Mouse (Mus musculus): Measurements from ENCODE around the gene Cdk6. TPM values are rescaled to one million over a fixed set of nuclear protein-coding genes. Genes with fewer than 3 reads are reported as not detected.

The Cdk6 gene
- polyA plus RNA-seq, 1 experiment from 2014 or later: 18.0 TPM

DNA sequence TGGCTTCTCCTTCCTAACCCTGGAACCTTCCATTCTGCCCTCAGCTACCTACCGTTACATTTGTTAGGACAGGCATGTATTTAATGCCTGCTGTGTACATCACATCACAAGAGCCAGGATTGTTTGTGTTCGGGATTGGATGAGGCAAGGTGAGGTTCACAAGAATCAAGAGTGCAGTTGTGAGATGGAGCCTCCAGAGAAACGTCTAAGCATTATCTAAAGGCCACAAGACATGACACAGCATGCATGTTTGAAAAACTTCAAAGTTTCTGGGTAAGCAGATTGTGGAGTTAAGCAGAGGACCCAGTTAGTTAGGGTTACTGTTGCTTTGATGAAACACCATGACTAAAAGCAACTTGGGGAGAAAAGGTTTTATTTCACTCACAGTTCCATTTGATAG is 122.5 kb downstream of the Cdk6 start:
- H3K27ac ChIP-seq: no peak overlapping the region

DNA sequence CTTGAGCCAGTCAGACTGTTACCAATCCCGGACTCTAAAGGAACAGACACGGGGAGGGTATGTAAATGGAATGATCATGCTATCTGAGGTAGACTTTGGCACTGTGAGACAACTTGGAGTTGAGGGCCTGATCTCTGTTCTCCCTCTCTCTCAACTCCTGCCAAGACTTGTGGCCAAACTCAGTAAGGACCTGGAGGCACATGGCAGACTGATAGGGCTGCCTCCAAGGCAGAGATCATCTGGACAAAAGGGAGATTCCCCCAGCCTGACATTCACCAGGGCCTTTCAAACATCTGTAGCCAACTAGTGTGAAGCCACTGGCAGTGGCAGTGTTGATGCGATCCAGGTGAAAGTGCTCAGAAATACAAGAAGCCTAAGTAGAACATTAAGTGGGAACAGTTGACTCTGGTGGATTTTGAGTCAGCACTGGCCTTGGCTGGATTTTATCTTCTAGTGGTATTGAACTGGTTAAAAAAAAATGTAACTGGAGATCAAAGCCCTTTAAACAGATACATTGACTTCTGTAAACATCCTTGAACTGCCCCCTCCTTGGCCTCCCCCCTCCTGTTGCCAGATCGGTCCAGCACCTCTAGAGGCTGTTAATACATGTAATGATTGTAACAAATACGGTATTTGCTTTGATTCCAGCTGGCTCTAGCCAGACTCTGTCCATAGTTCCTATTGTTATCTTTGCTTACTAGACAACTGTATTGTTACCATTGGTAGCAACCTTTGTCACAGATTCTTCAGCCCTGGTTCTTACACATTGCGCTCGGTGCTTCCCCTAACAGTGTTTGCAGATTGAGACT is 125.0 kb downstream of the Cdk6 start:
- ATAC-seq (ENCODE audit: low FRiP score): no peak
- Histone ChIP-seq H3K27me3 (no peaks in the 10 kb centered on the region), H3K9me3 (replicated peaks) (no peaks in the 10 kb centered on the region), H3K4me2 (replicated peaks) (no peak overlapping the region), H3K4me3 (no peak overlapping the region), H3K9ac (no peak overlapping the region), H3K4me1 (no peaks in the 10 kb centered on the region), H3K27ac (no peak overlapping the region), H3K36me3 (no peaks in the 10 kb centered on the region)
- 65% methylated on average over 7 of the region's 7 CpGs for WGBS

More for the DNA sequence above, 122.5 kb downstream of the Cdk6 start:
- WGBS: 89% methylated on average over 3 of the region's 3 CpGs
- Histone ChIP-seq H3K4me3 (no peak overlapping the region), H3K36me3 (no peaks in the 10 kb centered on the region), H3K27me3 (no peaks in the 10 kb centered on the region), H3K9me3 (replicated peaks) (no peaks in the 10 kb centered on the region), H3K9ac (no peak overlapping the region), H3K4me1 (no peaks in the 10 kb centered on the region), H3K4me2 (replicated peaks) (no peak overlapping the region)
- no peak for ATAC-seq (ENCODE audit: low FRiP score)

DNA sequence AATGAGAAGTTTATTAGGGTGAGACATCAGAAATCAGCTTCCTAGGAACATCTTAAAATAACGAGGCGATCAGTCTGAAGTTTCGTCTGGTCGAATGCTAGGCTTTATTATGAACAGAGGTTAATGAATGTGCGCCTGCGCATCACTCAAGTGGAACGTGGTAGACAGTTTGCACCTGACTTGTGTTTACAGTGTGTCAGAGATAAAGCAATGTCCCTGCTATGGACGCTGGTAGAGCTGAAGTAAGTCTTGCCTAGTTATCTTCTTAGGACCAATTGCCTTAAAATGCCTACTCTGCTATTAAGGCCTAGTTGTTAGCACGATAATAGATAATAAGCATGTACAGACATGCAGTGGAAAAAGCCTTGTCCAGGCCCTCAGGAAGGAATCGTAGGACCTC is 129.6 kb downstream of the Cdk6 start:
- ATAC-seq (ENCODE audit: low FRiP score): no peak
- Histone ChIP-seq H3K9me3 (replicated peaks) (no peaks in the 10 kb centered on the region), H3K4me2 (replicated peaks) (no peak overlapping the region), H3K4me1 (no peaks in the 10 kb centered on the region), H3K27me3 (no peaks in the 10 kb centered on the region), H3K36me3 (no peaks in the 10 kb centered on the region), H3K27ac (no peak overlapping the region), H3K4me3 (no peak overlapping the region), H3K9ac (no peak overlapping the region)
- 87% methylated on average over 10 of the region's 10 CpGs for WGBS

GRCm38 (mm10) chr5:3472311-3473156 is 131.2 kb downstream of the Cdk6 start:
- Histone ChIP-seq H3K27me3 (no peaks in the 10 kb centered on the region), H3K4me1 (no peaks in the 10 kb centered on the region)
- no peak for ATAC-seq (ENCODE audit: low FRiP score)

DNA sequence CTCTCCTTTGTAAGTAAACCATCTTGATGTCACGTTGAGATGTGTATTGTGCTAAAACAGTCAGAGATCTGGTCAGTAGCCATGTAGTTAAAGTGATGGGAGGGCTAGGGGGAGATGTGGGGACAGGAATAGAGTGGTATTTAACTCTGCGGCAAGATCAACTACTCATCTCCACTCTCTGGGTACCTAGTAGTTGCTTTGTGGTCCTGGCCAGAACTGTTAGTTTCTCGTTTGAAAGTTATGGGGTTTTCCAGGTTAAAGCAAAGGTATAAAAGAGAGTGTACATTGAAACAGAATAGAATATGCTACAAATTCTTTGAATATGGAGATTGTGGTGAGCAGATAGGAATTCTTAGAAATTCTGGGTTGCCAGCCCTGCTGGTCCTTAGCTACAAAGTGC is 136.4 kb downstream of the Cdk6 start:
- 87% methylated on average over 3 of the region's 3 CpGs for WGBS
- Histone ChIP-seq H3K9me3 (replicated peaks) (no peaks in the 10 kb centered on the region), H3K36me3 (no peaks in the 10 kb centered on the region), H3K27me3 (no peaks in the 10 kb centered on the region), H3K9ac (no peak overlapping the region), H3K4me1 (no peaks in the 10 kb centered on the region), H3K27ac (no peak overlapping the region), H3K4me2 (replicated peaks) (no peak overlapping the region), H3K4me3 (no peak overlapping the region)
- ATAC-seq (ENCODE audit: low FRiP score): no peak

More at GRCm38 (mm10) chr5:3472311-3473156, 131.2 kb downstream of the Cdk6 start:
- 89% methylated on average over 22 of the region's 22 CpGs for WGBS
- H3K9ac ChIP-seq: no peak overlapping the region
- no peak overlapping the region for H3K4me3 ChIP-seq
- no peak overlapping the region for H3K27ac ChIP-seq
- no peaks in the 10 kb centered on the region for H3K36me3 ChIP-seq
- no peak overlapping the region for H3K4me2 ChIP-seq (replicated peaks)
- H3K9me3 ChIP-seq (replicated peaks): no peaks in the 10 kb centered on the region

GRCm38 (mm10) chr5:3478216-3478615 is 136.9 kb downstream of the Cdk6 start:
- WGBS: 92% methylated on average over 8 of the region's 8 CpGs
- H3K4me3 ChIP-seq: no peak overlapping the region
- no peak for ATAC-seq (ENCODE audit: low FRiP score)

GRCm38 (mm10) chr5:3479016-3479795 is 137.9 kb downstream of the Cdk6 start:
- Histone ChIP-seq H3K4me3 (no peak overlapping the region), H3K9ac (no peak overlapping the region), H3K4me1 (no peaks in the 10 kb centered on the region), H3K4me2 (replicated peaks) (no peak overlapping the region), H3K36me3 (no peaks in the 10 kb centered on the region), H3K27me3 (no peaks in the 10 kb centered on the region), H3K9me3 (replicated peaks) (no peaks in the 10 kb centered on the region), H3K27ac (no peak overlapping the region)
- no peak for ATAC-seq (ENCODE audit: low FRiP score)
- 90% methylated on average over 7 of the region's 7 CpGs for WGBS

More at GRCm38 (mm10) chr5:3478216-3478615, 136.9 kb downstream of the Cdk6 start:
- Histone ChIP-seq H3K9ac (no peak overlapping the region), H3K36me3 (no peaks in the 10 kb centered on the region), H3K27me3 (no peaks in the 10 kb centered on the region), H3K4me2 (replicated peaks) (no peak overlapping the region), H3K9me3 (replicated peaks) (no peaks in the 10 kb centered on the region), H3K27ac (no peak overlapping the region), H3K4me1 (no peaks in the 10 kb centered on the region)

DNA sequence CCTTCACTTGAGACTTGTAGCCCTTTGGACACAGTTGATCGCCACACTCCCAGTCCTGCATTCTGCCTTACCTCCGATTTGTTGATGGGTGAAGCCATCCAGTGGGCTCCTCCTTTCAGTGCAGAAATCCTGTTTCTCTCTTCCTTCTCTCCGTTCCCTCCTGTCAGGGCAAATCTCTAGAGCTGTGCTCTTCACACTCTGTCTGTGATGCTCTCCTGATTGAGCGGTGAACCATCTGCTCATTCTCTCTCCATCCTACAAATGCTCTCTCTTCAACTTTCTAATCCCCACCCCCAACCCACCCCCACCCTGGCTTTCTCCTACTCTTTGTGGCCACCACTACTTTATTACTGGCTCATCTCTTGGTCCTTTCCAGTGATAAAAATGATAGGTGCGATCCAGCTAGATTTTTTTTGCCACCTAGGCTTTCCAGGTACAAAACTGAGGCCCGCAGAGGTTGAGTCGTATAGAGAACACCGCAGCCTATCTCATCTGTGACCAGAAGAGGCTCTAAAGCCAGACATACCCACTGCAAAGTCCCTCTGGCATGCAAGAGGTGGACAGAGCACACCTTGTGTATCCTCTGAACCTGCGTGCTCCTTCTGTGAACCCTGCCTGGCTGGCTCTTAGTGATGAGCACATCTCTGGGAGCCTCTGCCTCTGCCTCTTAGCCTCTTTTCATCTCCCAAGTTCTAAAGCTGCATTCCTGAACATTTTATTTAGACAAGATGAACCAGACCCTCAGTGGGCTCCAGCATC is 139.5 kb downstream of the Cdk6 start:
- H3K4me2 ChIP-seq (replicated peaks): no peak overlapping the region
- ATAC-seq (ENCODE audit: low FRiP score): no peak
- no peak overlapping the region for H3K4me3 ChIP-seq
- 90% methylated on average over 9 of the region's 9 CpGs for WGBS
- no peak overlapping the region for H3K9ac ChIP-seq
- H3K4me1 ChIP-seq: no peaks in the 10 kb centered on the region
- H3K36me3 ChIP-seq: no peaks in the 10 kb centered on the region
- no peak overlapping the region for H3K27ac ChIP-seq
- no peaks in the 10 kb centered on the region for H3K9me3 ChIP-seq (replicated peaks)
- no peaks in the 10 kb centered on the region for H3K27me3 ChIP-seq

GRCm38 (mm10) chr5:3482474-3482873 is 141.2 kb downstream of the Cdk6 start:
- Histone ChIP-seq H3K4me1 (no peaks in the 10 kb centered on the region), H3K9ac (no peak overlapping the region), H3K9me3 (replicated peaks) (no peaks in the 10 kb centered on the region), H3K27ac (no peak overlapping the region), H3K4me3 (no peak overlapping the region), H3K27me3 (no peaks in the 10 kb centered on the region), H3K4me2 (replicated peaks) (no peak overlapping the region), H3K36me3 (no peaks in the 10 kb centered on the region)
- no peak for ATAC-seq (ENCODE audit: low FRiP score)
- 94% methylated on average over 7 of the region's 7 CpGs for WGBS

DNA sequence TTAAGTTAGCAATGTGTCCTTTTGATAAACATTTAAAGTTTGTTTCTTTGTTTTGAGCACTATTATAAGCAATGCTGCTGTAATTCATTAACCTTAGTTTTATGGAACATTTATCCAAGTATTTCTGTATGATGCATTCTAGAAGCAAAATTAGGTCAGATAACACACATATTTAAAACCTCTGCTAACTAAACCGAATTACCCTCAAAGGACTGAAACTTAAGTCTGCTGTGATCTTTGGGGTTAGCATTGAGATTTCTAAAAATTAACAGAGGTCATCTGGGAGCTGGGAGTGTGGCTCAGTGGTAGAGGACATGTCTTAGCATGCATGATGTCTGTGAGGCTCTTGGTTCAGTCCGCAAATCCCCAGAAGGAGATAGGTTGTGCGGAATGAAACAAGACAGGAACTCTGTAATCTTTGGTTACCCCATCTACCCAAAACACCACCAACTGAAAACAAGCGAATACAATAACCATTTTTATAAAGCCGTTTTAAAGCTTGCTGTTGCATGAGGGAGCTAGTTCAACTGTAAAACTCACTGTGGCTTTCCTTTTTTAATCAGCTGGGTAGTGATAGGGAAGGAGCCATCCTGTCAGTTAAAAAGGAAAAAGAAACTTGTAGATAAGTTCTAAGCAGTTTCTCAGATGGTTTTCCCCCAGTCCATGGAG is 141.9 kb downstream of the Cdk6 start:
- H3K4me3 ChIP-seq: no peak overlapping the region
- ATAC-seq (ENCODE audit: low FRiP score): no peak
- 92% methylated on average over 5 of the region's 5 CpGs for WGBS

DNA sequence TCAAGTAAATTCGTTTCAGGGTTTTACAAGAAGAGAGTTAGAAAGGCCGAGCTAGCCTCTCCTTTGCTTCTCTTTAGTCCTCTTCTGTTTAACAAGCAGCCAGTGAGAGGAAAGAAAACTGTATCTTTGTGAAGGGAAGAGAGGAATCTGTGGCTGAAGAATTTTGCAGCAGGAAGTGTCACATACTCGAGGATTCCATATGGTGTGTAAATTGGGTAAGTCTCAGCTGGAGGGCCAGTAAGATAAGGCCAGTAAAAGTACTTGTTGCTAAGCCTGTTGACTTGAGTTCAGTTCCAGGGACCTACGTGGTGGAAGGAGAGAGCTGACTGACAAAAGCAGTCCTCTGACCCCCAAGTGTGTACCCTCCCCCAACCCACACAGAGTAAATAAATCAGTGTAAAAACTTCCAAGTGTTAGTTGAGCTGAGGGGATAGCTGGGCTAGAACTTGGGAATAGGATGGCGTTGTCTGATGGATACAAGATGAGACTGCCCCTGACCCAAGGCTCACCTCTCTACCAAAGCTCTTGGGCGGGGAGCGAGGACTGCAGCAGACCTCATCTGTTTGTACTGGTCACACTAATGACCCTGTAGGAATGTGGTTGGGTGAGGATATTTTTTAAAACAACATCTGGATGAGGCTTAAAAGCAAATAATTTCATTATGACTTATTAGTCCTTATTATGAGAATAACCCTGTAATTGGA is 145.4 kb downstream of the Cdk6 start:
- no peaks in the 10 kb centered on the region for H3K27me3 ChIP-seq
- no peak overlapping the region for H3K27ac ChIP-seq
- H3K4me3 ChIP-seq: no peak overlapping the region
- ATAC-seq (ENCODE audit: low FRiP score): no peak
- no peaks in the 10 kb centered on the region for H3K36me3 ChIP-seq
- no peak overlapping the region for H3K4me2 ChIP-seq (replicated peaks)
- H3K4me1 ChIP-seq: no peaks in the 10 kb centered on the region
- H3K9ac ChIP-seq: no peak overlapping the region
- H3K9me3 ChIP-seq (replicated peaks): no peaks in the 10 kb centered on the region
- whole genome bisulfite sequencing: 77% methylated on average over 7 of the region's 7 CpGs

More for the DNA sequence above, 141.9 kb downstream of the Cdk6 start:
- Histone ChIP-seq H3K9me3 (replicated peaks) (no peaks in the 10 kb centered on the region), H3K9ac (no peak overlapping the region), H3K27ac (no peak overlapping the region), H3K4me2 (replicated peaks) (no peak overlapping the region), H3K27me3 (no peaks in the 10 kb centered on the region), H3K4me1 (no peaks in the 10 kb centered on the region), H3K36me3 (no peaks in the 10 kb centered on the region)
